Mouse (Mus musculus): ENCODE measurements at regions not wholly inside any gene's neighbourhood (a gene's known extent, or its start where the extent isn't known, plus 50 kb on each side); places are given as distances from the start of the nearest gene placed in this dataset.

DNA sequence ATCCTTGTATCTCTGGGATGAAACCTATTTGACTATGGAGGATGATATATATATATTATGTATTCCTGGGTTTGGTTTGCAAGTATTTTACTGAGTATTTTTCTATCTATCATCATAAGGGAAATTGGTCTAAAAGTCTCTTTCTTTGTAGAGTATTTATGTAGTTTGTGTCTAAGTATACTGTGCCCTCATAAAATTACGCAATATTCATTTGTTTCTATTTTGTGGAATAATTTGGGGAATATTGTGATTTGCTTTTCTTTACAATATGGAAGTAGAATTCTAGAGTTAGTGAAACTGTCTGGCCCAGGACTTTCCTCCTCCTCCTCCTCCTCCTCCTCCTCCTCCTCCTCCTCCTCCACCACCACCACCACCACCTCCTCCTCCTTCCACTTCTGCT lies 640.1 kb downstream of the Slc22a22 start:
- no peaks in the 10 kb centered on the region for H3K9me3 ChIP-seq (replicated peaks; ENCODE audit: control insufficient read depth, insufficient read depth, low read length, poor library complexity, severe bottlenecking)
- TF ChIP-seq POLR2A (IDR thresholded peaks at IDR 0.05; ENCODE audit: insufficient read depth, low read length) (no peak), EP300 (IDR thresholded peaks at IDR 0.05; ENCODE audit: insufficient read depth, low read depth, low read length) (no peak), CTCF (IDR thresholded peaks at IDR 0.05; ENCODE audit: low read depth, low read length) (no peak)
- H3K4me3 ChIP-seq (ENCODE audit: low read depth, low read length): no peak overlapping the region
- no peak overlapping the region for H3K9ac ChIP-seq (ENCODE audit: low read depth, poor library complexity, severe bottlenecking)
- peaks cover 1% of the 10 kb centered on the region for H3K4me1 ChIP-seq (ENCODE audit: control insufficient read depth, insufficient read depth, low read length)
- H3K27me3 ChIP-seq (ENCODE audit: control insufficient read depth, insufficient read depth, low read length, poor library complexity, severe bottlenecking): no peaks in the 10 kb centered on the region
- no peaks in the 10 kb centered on the region for H3K36me3 ChIP-seq (ENCODE audit: control insufficient read depth, insufficient read depth, low read length, poor library complexity, severe bottlenecking)
- no peak overlapping the region for H3K27ac ChIP-seq (ENCODE audit: insufficient read depth, low read length)

DNA sequence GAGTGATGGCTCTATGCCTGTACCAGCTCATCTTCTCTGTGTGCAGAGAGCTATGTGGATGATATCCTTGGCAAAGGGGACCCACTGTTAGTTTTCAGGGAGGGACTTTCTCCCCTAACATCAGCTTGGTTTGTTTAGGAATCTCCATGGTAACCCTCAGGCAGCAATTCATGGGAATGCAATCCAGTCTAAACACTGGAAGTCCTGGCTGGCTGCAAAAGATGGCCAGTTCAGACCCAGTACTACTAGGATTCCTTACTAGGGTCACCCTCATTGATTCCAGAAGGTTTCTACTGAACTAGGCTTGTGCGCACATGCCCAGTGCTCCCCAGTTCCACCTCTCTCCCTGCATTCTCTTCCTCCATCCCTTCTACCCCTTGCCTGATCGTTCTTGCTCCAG lies 642.8 kb downstream of the Slc22a22 start:
- Histone ChIP-seq H3K27ac (ENCODE audit: insufficient read depth, low read length) (no peak overlapping the region), H3K27me3 (ENCODE audit: control insufficient read depth, insufficient read depth, low read length, poor library complexity, severe bottlenecking) (no peaks in the 10 kb centered on the region), H3K9ac (ENCODE audit: low read depth, poor library complexity, severe bottlenecking) (no peak overlapping the region), H3K36me3 (ENCODE audit: control insufficient read depth, insufficient read depth, low read length, poor library complexity, severe bottlenecking) (no peaks in the 10 kb centered on the region), H3K4me3 (ENCODE audit: low read depth, low read length) (no peak overlapping the region), H3K4me1 (ENCODE audit: control insufficient read depth, insufficient read depth, low read length) (peaks cover 1% of the 10 kb centered on the region), H3K9me3 (replicated peaks; ENCODE audit: control insufficient read depth, insufficient read depth, low read length, poor library complexity, severe bottlenecking) (no peaks in the 10 kb centered on the region)
- TF ChIP-seq CTCF (IDR thresholded peaks at IDR 0.05; ENCODE audit: low read depth, low read length) (no peak), EP300 (IDR thresholded peaks at IDR 0.05; ENCODE audit: insufficient read depth, low read depth, low read length) (no peak), POLR2A (IDR thresholded peaks at IDR 0.05; ENCODE audit: insufficient read depth, low read length) (no peak)

DNA sequence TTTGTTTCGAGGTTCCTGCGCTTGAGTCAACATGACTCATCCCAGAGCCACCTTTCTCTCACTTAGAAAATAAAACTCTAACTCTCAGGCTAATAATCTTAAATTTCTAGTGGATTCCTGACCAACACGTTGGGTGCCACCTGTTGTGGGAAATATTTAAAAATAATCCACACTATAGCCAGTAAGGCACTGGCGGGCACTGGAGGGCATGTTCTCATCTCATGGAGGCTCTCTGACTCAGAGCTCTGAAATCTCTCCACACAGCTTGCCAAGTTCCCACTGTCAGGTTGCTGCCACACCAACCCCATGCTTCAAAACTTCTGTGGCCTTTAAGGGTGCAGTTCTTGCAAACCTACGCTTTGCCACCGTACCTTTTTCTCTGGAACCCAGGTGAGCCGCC lies 644.8 kb downstream of the Slc22a22 start:
- H3K4me1 ChIP-seq (ENCODE audit: control insufficient read depth, insufficient read depth, low read length): peaks cover 1% of the 10 kb centered on the region
- no peaks in the 10 kb centered on the region for H3K27me3 ChIP-seq (ENCODE audit: control insufficient read depth, insufficient read depth, low read length, poor library complexity, severe bottlenecking)
- H3K27ac ChIP-seq (ENCODE audit: insufficient read depth, low read length): no peak overlapping the region
- no peaks in the 10 kb centered on the region for H3K36me3 ChIP-seq (ENCODE audit: control insufficient read depth, insufficient read depth, low read length, poor library complexity, severe bottlenecking)
- TF ChIP-seq POLR2A (IDR thresholded peaks at IDR 0.05; ENCODE audit: insufficient read depth, low read length) (no peak), EP300 (IDR thresholded peaks at IDR 0.05; ENCODE audit: insufficient read depth, low read depth, low read length) (no peak), CTCF (IDR thresholded peaks at IDR 0.05; ENCODE audit: low read depth, low read length) (no peak)
- H3K4me3 ChIP-seq (ENCODE audit: low read depth, low read length): no peak overlapping the region
- no peak overlapping the region for H3K9ac ChIP-seq (ENCODE audit: low read depth, poor library complexity, severe bottlenecking)
- no peaks in the 10 kb centered on the region for H3K9me3 ChIP-seq (replicated peaks; ENCODE audit: control insufficient read depth, insufficient read depth, low read length, poor library complexity, severe bottlenecking)

DNA sequence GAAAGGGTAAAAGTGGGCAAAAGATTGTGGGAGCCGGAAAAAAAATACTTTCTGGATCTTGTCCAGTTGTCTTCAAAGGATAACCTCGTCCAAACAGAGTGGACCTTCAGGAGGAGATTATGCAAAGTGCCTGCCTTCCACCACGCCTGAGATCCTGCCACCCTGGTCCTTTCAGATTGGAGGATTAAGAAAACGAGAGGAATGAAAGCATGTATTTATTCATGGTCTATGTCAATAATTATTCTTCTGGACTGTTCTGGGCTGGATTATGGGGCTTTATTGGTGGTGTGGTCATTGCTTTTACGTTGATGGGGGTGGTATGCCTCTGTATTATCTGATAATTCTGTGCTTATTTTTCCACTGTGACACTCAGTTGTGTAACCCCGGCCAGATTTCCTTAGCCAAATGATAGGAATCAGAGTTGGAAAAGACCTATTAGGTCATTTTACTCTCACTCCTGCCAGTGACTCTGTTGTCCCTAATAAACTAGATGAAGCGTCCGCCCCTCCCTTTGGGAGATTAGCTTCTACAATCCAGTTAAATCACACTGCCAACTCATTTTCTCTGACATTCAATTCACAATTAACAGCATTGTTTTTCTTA lies 656.3 kb downstream of the Slc22a22 start:
- H3K4me3 ChIP-seq (ENCODE audit: low read depth, low read length): no peak overlapping the region
- no peak for TF ChIP-seq POLR2A (IDR thresholded peaks at IDR 0.05; ENCODE audit: insufficient read depth, low read length)
- TF ChIP-seq CTCF (IDR thresholded peaks at IDR 0.05; ENCODE audit: low read depth, low read length): no peak
- no peak for TF ChIP-seq EP300 (IDR thresholded peaks at IDR 0.05; ENCODE audit: insufficient read depth, low read depth, low read length)
- H3K27ac ChIP-seq (ENCODE audit: insufficient read depth, low read length): no peak overlapping the region
- H3K9me3 ChIP-seq (replicated peaks; ENCODE audit: control insufficient read depth, insufficient read depth, low read length, poor library complexity, severe bottlenecking): no peaks in the 10 kb centered on the region
- H3K9ac ChIP-seq (ENCODE audit: low read depth, poor library complexity, severe bottlenecking): no peak overlapping the region
- no peaks in the 10 kb centered on the region for H3K36me3 ChIP-seq (ENCODE audit: control insufficient read depth, insufficient read depth, low read length, poor library complexity, severe bottlenecking)
- H3K27me3 ChIP-seq (ENCODE audit: control insufficient read depth, insufficient read depth, low read length, poor library complexity, severe bottlenecking): no peaks in the 10 kb centered on the region
- no peaks in the 10 kb centered on the region for H3K4me1 ChIP-seq (ENCODE audit: control insufficient read depth, insufficient read depth, low read length)

DNA sequence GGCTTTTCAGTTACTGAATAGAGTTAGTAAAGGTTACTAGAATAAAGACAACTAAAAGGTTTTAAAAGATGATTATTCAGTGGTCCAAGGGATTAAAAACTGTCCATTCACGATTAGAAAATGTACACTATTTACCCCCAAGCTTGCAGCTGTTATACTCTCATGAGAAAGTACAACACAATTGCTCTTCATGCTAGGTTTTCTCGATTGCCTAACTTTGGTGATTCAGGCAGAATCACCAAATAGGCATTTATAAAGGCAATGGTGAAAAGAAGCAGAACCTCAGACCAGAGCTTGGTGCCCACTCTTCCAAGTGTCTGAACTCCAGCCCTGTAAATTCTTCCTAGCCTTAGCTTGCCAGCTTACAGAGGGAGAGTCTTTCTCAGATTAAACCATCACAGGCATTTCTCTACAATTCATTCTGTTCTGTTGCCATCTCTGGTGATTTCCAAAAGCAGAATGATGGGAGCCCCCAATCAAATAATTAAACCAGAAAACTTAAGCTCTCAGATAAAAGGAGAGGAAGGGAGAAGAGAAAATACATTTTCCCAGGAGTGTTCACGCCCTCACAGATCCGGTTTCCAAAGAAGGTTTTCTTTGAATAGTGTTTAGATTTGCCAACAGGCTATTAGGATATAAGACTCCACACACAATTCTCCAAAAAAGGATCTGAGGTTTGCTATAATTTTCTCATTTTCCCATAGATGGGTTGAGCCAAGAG lies 657.0 kb downstream of the Slc22a22 start:
- no peak overlapping the region for H3K4me3 ChIP-seq (ENCODE audit: low read depth, low read length)

DNA sequence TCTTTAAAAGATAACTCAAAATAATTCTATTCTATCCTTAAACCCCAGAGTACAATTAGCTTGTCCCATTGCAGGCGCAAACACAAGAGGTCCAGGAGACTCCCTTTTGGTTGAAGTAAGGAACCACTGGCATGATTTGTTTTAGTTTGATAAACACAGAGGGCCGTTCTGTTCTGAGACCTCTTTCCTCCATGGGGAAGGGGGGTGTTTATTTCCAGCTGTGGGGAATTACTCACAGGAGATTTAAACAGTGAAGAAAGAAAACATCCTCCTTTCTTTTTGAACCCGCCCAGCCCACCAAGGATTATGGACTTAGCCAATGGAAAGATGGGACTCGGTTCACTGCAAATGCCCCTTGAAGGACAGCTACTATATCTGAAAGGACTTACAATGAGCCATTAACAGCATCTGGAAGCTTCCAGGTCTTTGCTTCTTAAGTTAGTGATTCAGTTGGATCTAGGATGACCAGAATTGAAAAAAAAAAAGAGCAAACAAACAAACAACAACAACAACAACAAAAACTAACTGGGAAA lies 659.2 kb downstream of the Slc22a22 start:
- TF ChIP-seq EP300 (IDR thresholded peaks at IDR 0.05; ENCODE audit: insufficient read depth, low read depth, low read length): no peak
- TF ChIP-seq POLR2A (IDR thresholded peaks at IDR 0.05; ENCODE audit: insufficient read depth, low read length): no peak
- no peak for TF ChIP-seq CTCF (IDR thresholded peaks at IDR 0.05; ENCODE audit: low read depth, low read length)
- Histone ChIP-seq H3K36me3 (ENCODE audit: control insufficient read depth, insufficient read depth, low read length, poor library complexity, severe bottlenecking) (no peaks in the 10 kb centered on the region), H3K9me3 (replicated peaks; ENCODE audit: control insufficient read depth, insufficient read depth, low read length, poor library complexity, severe bottlenecking) (no peaks in the 10 kb centered on the region), H3K4me3 (ENCODE audit: low read depth, low read length) (no peak overlapping the region), H3K27ac (ENCODE audit: insufficient read depth, low read length) (no peak overlapping the region), H3K27me3 (ENCODE audit: control insufficient read depth, insufficient read depth, low read length, poor library complexity, severe bottlenecking) (no peaks in the 10 kb centered on the region), H3K4me1 (ENCODE audit: control insufficient read depth, insufficient read depth, low read length) (no peaks in the 10 kb centered on the region), H3K9ac (ENCODE audit: low read depth, poor library complexity, severe bottlenecking) (no peak overlapping the region)

More for the DNA sequence above, 657.0 kb downstream of the Slc22a22 start:
- Histone ChIP-seq H3K36me3 (ENCODE audit: control insufficient read depth, insufficient read depth, low read length, poor library complexity, severe bottlenecking) (no peaks in the 10 kb centered on the region), H3K9ac (ENCODE audit: low read depth, poor library complexity, severe bottlenecking) (no peak overlapping the region), H3K27me3 (ENCODE audit: control insufficient read depth, insufficient read depth, low read length, poor library complexity, severe bottlenecking) (no peaks in the 10 kb centered on the region), H3K27ac (ENCODE audit: insufficient read depth, low read length) (no peak overlapping the region), H3K9me3 (replicated peaks; ENCODE audit: control insufficient read depth, insufficient read depth, low read length, poor library complexity, severe bottlenecking) (no peaks in the 10 kb centered on the region), H3K4me1 (ENCODE audit: control insufficient read depth, insufficient read depth, low read length) (no peaks in the 10 kb centered on the region)
- TF ChIP-seq CTCF (IDR thresholded peaks at IDR 0.05; ENCODE audit: low read depth, low read length) (no peak), EP300 (IDR thresholded peaks at IDR 0.05; ENCODE audit: insufficient read depth, low read depth, low read length) (no peak), POLR2A (IDR thresholded peaks at IDR 0.05; ENCODE audit: insufficient read depth, low read length) (no peak)
